Mouse (Mus musculus) megakaryocyte, embryonic 14.5 days (primary cell): ENCODE measurements around the gene Cgas.
"Not testable (repeated sequence)": the region's sequence is repeated elsewhere in the genome, so short reads cannot be mapped to it uniquely, and the experiment has no call there.

Source experiments
- FLI1 ChIP-seq: IDR thresholded peaks from 2 replicates; pipeline ENCODE4 v1.6.1; 2012; ENCODE audit warnings: low read length, inconsistent platforms, mixed read lengths
- GATA1 ChIP-seq: IDR thresholded peaks from 3 replicates; pipeline ENCODE4 v1.6.1; 2012; ENCODE audit warnings: mixed read lengths, low read length, inconsistent platforms, borderline replicate concordance

GRCm38 (mm10) chr9:78480227-78480626, 37.2 kb upstream of the Cgas start:
- not testable (repeated sequence) for TF ChIP-seq GATA1, FLI1
